Mouse (Mus musculus) hindbrain, embryonic 16.5 days (tissue): ENCODE results near the gene Dnaic2. TPM values are rescaled to one million over a fixed set of nuclear protein-coding genes. Genes with fewer than 3 reads are reported as not detected.

Source experiments
- ATAC-seq: fragments of 200-750 bp; cut with Nextera tagmentation; 2 replicates; pipeline ENCODE4 v1.8.0; 2017; ENCODE audit warnings: moderate TSS enrichment, moderate library complexity
- H3K27ac ChIP-seq: fragments of 300-500 bp; sonication (generic); 2 replicates; pipeline ENCODE4 v1.5.1; 2014; ENCODE audit warnings: low read depth, mild to moderate bottlenecking, control low read depth, low read length, moderate library complexity
- H3K27me3 ChIP-seq: fragments of 300-500 bp; sonication (generic); replicated peaks from 2 replicates; pipeline ENCODE4 v1.6.1; 2014; ENCODE audit warnings: low read length; ENCODE audit not compliant: control insufficient read depth, insufficient read depth
- H3K36me3 ChIP-seq: fragments of 300-500 bp; sonication (generic); 2 replicates; pipeline ENCODE4 v1.6.1; 2014; ENCODE audit warnings: mild to moderate bottlenecking, low read length, moderate library complexity, mixed read lengths; ENCODE audit not compliant: control insufficient read depth, insufficient read depth
- H3K4me1 ChIP-seq: fragments of 300-500 bp; sonication (generic); 2 replicates; pipeline ENCODE4 v1.6.1; 2014; ENCODE audit warnings: low read depth, low read length; ENCODE audit not compliant: control insufficient read depth, insufficient read depth
- H3K4me2 ChIP-seq: fragments of 300-500 bp; sonication (generic); 2 replicates; pipeline ENCODE4 v1.6.1; 2014; ENCODE audit warnings: mild to moderate bottlenecking, low read length, control low read depth, moderate library complexity
- H3K4me3 ChIP-seq: fragments of 300-500 bp; sonication (generic); 2 replicates; pipeline ENCODE4 v1.5.1; 2014; ENCODE audit warnings: mild to moderate bottlenecking, low read length, control low read depth, moderate library complexity
- H3K9ac ChIP-seq: fragments of 300-500 bp; sonication (generic); 2 replicates; pipeline ENCODE4 v1.6.1; 2014; ENCODE audit warnings: low read depth, mild to moderate bottlenecking, control low read depth, low read length, moderate library complexity
- H3K9me3 ChIP-seq: fragments of 300-500 bp; sonication (generic); 2 replicates; pipeline ENCODE4 v1.6.1; 2014; ENCODE audit warnings: mild to moderate bottlenecking, low read length, moderate library complexity; ENCODE audit not compliant: control insufficient read depth
- WGBS: fragments of 180-500 bp; shearing (Covaris S2); extraction: QIAGEN DNeasy Blood & Tissue Kit; methylation state at CpG from one replicate; pipeline ENCODE4 v1.1.7; 2014; 5-methylcytosine and 5-hydroxymethylcytosine counted together
- polyA plus RNA-seq: library from polyadenylated mRNA; unstranded; fragments of >200 nt; fragmentation: Nextera tagmentation; extraction: Ambion mirVana; gene quantifications from 2 replicates; pipeline ENCODE4 v1.2.1, GENCODE M21; 2015

Gene Dnaic2
- polyA plus RNA-seq, 1 experiment from 2014 or later, result 2.5 TPM

DNA sequence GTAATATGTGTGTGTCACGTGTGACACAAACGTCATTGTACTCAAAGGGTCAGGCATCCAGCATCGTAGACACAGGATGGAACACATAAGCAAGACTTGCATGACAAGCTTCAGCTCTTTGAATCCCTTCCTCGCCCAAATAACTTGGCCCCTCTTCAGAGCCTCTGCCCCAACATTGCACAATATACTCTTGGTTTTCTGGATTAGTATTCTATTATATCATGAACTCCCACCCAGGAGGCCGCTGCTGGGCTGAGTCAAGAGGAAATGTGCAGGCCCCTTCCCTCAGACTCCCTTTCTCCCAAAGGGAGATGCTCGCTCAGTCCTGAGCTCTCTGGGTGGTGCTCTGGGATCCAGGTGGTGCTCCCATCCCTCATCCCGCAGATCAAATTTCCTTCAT, 28.7 kb upstream of the Dnaic2 start:
- H3K4me3 ChIP-seq, result no peak overlapping the region
- H3K4me1 ChIP-seq, result peaks cover 2% of the 10 kb centered on the region
- no peak overlapping the region for H3K4me2 ChIP-seq
- ATAC-seq, result no peak
- 92% methylated on average over 7 of the region's 7 CpGs for WGBS
- no peaks in the 10 kb centered on the region for H3K9me3 ChIP-seq
- H3K27me3 ChIP-seq, result no peaks in the 10 kb centered on the region
- H3K36me3 ChIP-seq, result no peaks in the 10 kb centered on the region
- no peak overlapping the region for H3K9ac ChIP-seq
- H3K27ac ChIP-seq, result no peak overlapping the region

DNA sequence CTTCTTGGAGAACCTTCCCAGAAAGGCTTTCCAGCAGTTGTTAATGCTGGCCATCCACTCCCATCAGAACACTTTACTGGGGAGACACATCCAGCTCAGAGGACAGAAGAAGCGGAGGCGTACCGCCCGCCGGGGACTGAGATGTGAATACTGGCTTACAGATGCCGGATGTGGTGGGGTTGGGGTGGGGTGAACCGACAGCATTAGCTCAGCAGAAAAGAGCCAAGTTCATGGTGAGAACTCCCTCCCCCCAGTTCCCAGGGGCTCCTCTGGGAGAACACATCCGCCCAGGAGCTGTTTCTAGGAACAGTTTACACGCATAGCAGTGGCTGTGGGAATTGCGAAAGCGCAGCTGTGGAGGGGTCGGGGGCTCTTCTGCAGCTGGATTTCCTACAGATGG, 27.7 kb upstream of the Dnaic2 start:
- no peak overlapping the region for H3K4me3 ChIP-seq
- H3K9ac ChIP-seq, result no peak overlapping the region; the same call in 1 of the 2 replicates
- H3K4me1 ChIP-seq, result peaks cover 12% of the 10 kb centered on the region
- WGBS, result 80% methylated on average over 12 of the region's 12 CpGs
- H3K27ac ChIP-seq, result no peak overlapping the region
- no peaks in the 10 kb centered on the region for H3K36me3 ChIP-seq
- H3K9me3 ChIP-seq, result no peaks in the 10 kb centered on the region
- no peak for ATAC-seq
- no peak overlapping the region for H3K4me2 ChIP-seq
- H3K27me3 ChIP-seq, result no peaks in the 10 kb centered on the region

DNA sequence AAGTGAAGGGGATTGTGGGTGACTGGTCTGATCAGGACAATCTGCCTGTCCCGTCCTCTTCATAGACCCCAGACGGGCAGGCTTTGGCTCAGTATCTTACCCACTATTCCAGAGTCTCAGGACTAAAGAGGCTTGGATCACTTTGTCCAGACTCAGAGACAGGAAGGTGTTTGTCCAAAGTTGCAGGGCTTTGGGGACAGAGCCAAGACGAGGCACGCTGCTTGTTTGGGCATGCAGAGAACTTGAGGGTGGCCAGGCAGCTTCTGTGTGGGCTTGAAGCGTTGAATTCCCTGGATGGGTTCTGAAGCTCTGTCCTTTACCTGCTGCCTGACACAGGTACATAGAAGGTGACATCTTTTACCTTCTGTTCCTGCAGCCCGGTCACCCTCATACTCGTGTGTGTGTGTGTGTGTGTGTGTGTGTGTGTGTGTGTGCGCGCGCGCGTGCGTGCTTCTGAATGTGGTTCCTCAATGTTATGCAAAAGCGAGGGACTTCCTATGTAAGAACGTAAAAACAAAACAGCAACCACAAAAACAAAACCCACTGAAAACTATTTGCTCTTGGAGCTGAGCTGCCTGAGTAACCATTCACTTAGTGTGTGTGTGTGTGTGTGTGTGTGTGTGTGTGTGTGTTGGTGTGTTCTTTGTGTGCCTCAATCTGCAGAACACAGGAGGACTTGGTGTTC, 24.8 kb upstream of the Dnaic2 start:
- Histone ChIP-seq H3K4me1 (peaks cover 14% of the 10 kb centered on the region), H3K36me3 (no peaks in the 10 kb centered on the region), H3K27ac (no peak overlapping the region), H3K4me2 (no peak overlapping the region), H3K9ac (no peak overlapping the region), H3K27me3 (no peaks in the 10 kb centered on the region), H3K4me3 (no peak overlapping the region), H3K9me3 (no peaks in the 10 kb centered on the region)
- 79% methylated on average over 15 of the region's 15 CpGs for WGBS
- no peak for ATAC-seq

DNA sequence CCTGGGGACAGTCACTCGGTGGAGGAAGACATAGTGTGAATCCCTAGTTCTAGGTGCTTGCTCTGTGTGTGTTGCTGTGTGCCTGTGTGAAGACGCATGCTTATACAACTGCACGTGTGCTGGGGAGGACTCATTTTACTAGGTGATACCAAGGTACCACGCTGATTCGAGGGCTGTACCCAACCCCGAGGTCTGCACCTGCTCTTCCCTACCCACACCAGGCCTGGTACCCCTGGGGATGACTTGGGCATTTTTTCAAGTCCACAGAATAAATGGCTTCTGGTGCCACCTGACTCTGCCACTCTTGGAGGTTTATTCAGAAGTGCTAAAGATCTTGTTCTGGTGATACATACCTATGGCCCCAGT, 24.2 kb upstream of the Dnaic2 start:
- 78% methylated on average over 6 of the region's 6 CpGs for WGBS
- no peak overlapping the region for H3K4me2 ChIP-seq
- H3K9ac ChIP-seq, result no peak overlapping the region
- peaks cover 14% of the 10 kb centered on the region for H3K4me1 ChIP-seq
- no peaks in the 10 kb centered on the region for H3K27me3 ChIP-seq
- no peak for ATAC-seq
- H3K9me3 ChIP-seq, result no peaks in the 10 kb centered on the region
- no peaks in the 10 kb centered on the region for H3K36me3 ChIP-seq
- no peak overlapping the region for H3K27ac ChIP-seq
- H3K4me3 ChIP-seq, result no peak overlapping the region

DNA sequence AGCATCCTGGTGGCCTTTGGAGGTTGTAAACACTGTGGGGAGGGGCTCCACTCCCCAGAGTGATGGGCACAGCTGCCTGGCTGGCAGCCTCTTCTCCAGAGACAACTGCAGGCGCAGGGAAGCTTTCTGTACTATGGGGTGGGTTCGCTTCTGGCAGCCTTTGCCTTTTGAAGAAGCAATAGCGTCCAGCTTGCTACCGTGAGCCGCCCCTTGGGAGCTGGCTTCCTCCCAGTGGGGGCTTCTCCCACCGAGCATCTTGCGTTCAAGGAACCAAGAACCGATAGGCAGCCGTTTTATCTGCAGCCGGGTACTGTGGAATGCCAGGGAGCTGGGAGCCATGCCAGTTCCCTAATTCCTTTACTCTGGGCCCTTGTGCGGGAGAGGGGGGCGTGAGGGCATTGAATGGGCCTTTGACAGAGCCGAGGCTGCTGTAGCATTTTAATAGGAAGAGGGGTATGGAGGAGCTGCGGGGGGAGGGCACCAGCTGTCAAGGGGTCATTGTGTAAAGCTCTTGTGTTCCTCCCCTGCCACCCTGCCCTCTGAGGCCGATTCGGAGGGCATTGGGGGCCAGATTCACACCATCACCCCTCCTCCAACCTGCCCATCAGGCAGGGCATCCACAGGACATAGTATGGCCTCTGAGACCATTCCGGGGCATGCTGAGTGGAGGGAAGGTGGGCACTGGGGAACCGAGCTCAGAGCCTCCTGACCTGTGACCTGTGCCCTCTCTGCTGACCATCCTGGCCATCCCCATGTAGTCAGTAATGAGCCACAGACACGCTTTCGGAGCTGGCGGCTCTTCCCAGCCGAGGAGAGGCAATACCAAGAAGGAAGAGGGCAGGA, 22.9 kb upstream of the Dnaic2 start:
- peak overlapping the region; percentile 41 for H3K9ac ChIP-seq
- H3K4me3 ChIP-seq, result no peak overlapping the region
- peak overlapping the region; percentile 8; the same call in 1 of the 2 replicates for H3K4me2 ChIP-seq
- no peaks in the 10 kb centered on the region for H3K36me3 ChIP-seq
- WGBS, result 20% methylated on average over 19 of the region's 22 CpGs
- H3K27ac ChIP-seq, result peak overlapping the region; percentile 65
- peaks cover 14% of the 10 kb centered on the region for H3K4me1 ChIP-seq
- ATAC-seq, result peak; percentile 96
- H3K27me3 ChIP-seq, result no peaks in the 10 kb centered on the region
- H3K9me3 ChIP-seq, result no peaks in the 10 kb centered on the region

DNA sequence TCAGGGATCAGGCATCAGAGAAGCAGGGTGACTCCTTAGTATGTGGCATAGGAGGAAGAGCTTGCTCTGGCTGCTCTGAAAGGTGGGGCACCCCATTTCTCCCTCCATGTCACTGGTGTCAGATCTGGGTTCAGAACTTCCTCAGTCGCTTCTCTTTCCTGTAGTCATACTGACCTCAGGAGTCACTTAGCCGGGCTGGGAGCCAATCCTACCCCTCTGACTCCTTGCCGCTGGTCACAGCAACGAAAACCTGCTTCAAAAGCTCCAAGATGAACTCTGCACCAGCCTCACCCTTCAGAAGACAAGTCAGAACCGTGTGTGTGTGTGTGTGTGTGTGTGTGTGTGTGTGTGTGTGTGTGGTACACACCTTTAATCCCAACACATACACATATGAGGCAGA, 20.9 kb upstream of the Dnaic2 start:
- H3K4me3 ChIP-seq, result no peak overlapping the region
- no peak overlapping the region for H3K27ac ChIP-seq
- no peak for ATAC-seq
- no peak overlapping the region for H3K9ac ChIP-seq
- no peaks in the 10 kb centered on the region for H3K9me3 ChIP-seq
- H3K4me1 ChIP-seq, result peaks cover 14% of the 10 kb centered on the region
- 86% methylated on average over 5 of the region's 5 CpGs for WGBS
- no peaks in the 10 kb centered on the region for H3K36me3 ChIP-seq
- no peak overlapping the region for H3K4me2 ChIP-seq
- H3K27me3 ChIP-seq, result no peaks in the 10 kb centered on the region

DNA sequence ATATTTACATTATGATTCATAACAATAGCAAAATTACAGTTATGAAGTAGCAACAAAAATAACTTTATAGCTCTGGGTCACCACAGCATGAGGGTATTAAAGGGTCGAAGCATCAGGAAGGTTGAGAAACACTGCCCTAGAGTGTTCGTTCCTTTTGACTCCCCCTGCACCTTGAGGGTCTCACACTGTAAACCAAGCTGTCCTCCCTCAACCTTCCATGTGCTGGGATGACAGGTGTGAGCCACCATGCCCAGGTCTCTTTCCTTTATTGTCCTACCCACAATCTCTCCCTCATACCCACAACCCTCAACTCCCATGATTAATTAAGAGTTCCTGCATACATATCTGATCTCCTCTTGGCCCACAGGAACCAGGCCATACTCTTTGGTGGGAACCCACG, 15.8 kb upstream of the Dnaic2 start:
- Histone ChIP-seq H3K4me1 (no peaks in the 10 kb centered on the region), H3K36me3 (no peaks in the 10 kb centered on the region), H3K4me2 (no peak overlapping the region), H3K27me3 (no peaks in the 10 kb centered on the region), H3K9ac (no peak overlapping the region), H3K9me3 (no peaks in the 10 kb centered on the region), H3K27ac (no peak overlapping the region), H3K4me3 (no peak overlapping the region)
- 86% methylated on average over 3 of the region's 3 CpGs for WGBS
- no peak for ATAC-seq

DNA sequence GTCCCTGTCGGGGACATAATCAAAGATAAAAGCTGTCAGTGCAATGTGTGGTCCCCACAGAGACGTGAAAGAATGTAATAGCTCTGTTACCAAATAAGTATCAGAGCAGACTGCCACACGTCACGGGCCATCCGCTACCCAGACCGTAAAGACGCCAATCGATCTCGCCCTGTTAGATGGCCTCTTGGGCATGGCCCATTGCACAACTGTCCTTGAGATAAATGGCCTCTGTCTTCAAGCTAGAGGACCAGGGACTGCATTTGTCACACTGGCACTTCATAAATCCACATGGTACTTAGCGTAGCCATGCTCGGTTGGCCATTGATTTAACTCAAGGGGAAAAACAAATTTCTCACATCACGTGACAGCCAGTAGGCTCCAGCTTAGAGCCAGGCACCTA, 15.3 kb upstream of the Dnaic2 start:
- no peak overlapping the region for H3K4me3 ChIP-seq
- no peak overlapping the region for H3K4me2 ChIP-seq
- ATAC-seq, result peak; percentile 45; the same call in 1 of the 2 replicates
- H3K9ac ChIP-seq, result no peak overlapping the region
- H3K36me3 ChIP-seq, result no peaks in the 10 kb centered on the region
- no peaks in the 10 kb centered on the region for H3K9me3 ChIP-seq
- WGBS, result 61% methylated on average over 12 of the region's 12 CpGs
- no peaks in the 10 kb centered on the region for H3K27me3 ChIP-seq
- H3K4me1 ChIP-seq, result no peaks in the 10 kb centered on the region
- no peak overlapping the region for H3K27ac ChIP-seq

DNA sequence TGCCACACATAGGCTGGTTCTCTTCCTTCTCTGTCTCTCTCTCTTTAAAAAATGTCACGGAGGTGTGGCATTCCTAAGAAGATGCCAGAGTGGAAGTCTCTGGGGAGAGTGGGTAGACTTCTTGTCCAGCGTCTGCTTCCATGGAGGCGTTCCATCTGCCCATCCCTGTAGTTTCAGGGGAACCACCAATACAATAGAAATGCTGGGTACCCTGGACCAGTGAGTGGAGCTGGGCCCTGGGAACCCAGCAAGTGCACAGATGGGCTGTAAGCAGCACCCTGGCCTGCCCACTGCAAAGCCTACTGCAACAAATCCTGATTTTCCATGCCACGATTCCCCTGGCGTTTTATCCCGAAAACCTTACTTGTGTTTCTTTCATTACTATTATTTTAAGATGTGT, 12.7 kb upstream of the Dnaic2 start:
- Histone ChIP-seq H3K36me3 (no peaks in the 10 kb centered on the region), H3K4me2 (no peak overlapping the region), H3K4me1 (no peaks in the 10 kb centered on the region), H3K9me3 (no peaks in the 10 kb centered on the region), H3K4me3 (no peak overlapping the region), H3K9ac (no peak overlapping the region), H3K27ac (no peak overlapping the region), H3K27me3 (no peaks in the 10 kb centered on the region)
- no peak for ATAC-seq
- 71% methylated on average over 6 of the region's 6 CpGs for WGBS
